Mouse (Mus musculus) stomach, embryonic 16.5 days (tissue): ENCODE measurements around the gene Ppm1b. TPM values are rescaled to one million over a fixed set of nuclear protein-coding genes. Genes with fewer than 3 reads are reported as not detected.

Source experiments
- ATAC-seq: fragments of 200-750 bp; cut with Nextera tagmentation; 2 replicates; pipeline ENCODE4 v1.8.0; 2017; ENCODE audit warnings: moderate number of reproducible peaks, moderate TSS enrichment; ENCODE audit not compliant: insufficient read depth, low FRiP score
- H3K27ac ChIP-seq: fragments of 300-500 bp; sonication (generic); 2 replicates; pipeline ENCODE4 v1.5.1; 2014; ENCODE audit warnings: low read length
- H3K27me3 ChIP-seq: fragments of 300-500 bp; sonication (generic); 2 replicates; pipeline ENCODE4 v1.6.1; 2014; ENCODE audit warnings: low read length, control low read depth, mixed read lengths; ENCODE audit not compliant: control insufficient read depth, insufficient read depth
- H3K36me3 ChIP-seq: fragments of 300-500 bp; sonication (generic); 2 replicates; pipeline ENCODE4 v1.6.1; 2014; ENCODE audit warnings: low read length; ENCODE audit not compliant: control insufficient read depth, insufficient read depth
- H3K4me1 ChIP-seq: fragments of 300-500 bp; sonication (generic); 2 replicates; pipeline ENCODE4 v1.6.1; 2014; ENCODE audit warnings: low read length, control low read depth, mixed read lengths; ENCODE audit not compliant: control insufficient read depth, insufficient read depth
- H3K4me2 ChIP-seq: fragments of 300-500 bp; sonication (generic); 2 replicates; pipeline ENCODE4 v1.6.1; 2014; ENCODE audit warnings: low read depth, low read length, mixed read lengths
- H3K4me3 ChIP-seq: fragments of 300-500 bp; sonication (generic); replicated peaks from 2 replicates; pipeline ENCODE4 v1.5.1; 2014; ENCODE audit warnings: mild to moderate bottlenecking, low read length
- H3K9ac ChIP-seq: fragments of 300-500 bp; sonication (generic); 2 replicates; pipeline ENCODE4 v1.6.1; 2014; ENCODE audit warnings: low read length
- H3K9me3 ChIP-seq: fragments of 300-500 bp; sonication (generic); replicated peaks from 2 replicates; pipeline ENCODE4 v1.6.1; 2016; ENCODE audit warnings: low read length, control low read depth; ENCODE audit not compliant: control insufficient read depth
- WGBS: fragments of 180-500 bp; shearing (Covaris S2); extraction: QIAGEN DNeasy Blood & Tissue Kit; methylation state at CpG from one replicate; pipeline ENCODE4 v1.1.7; 2014; 5-methylcytosine and 5-hydroxymethylcytosine counted together
- polyA plus RNA-seq: library from polyadenylated mRNA; unstranded; fragments of >200 nt; fragmentation: Nextera tagmentation; extraction: Ambion mirVana; gene quantifications from 2 replicates; pipeline ENCODE4 v1.2.1, GENCODE M21; 2015

Gene Ppm1b
- polyA plus RNA-seq, 1 experiment from 2014 or later: 56.1 TPM

GRCm38 (mm10) chr17:84953776-84954175, 2.8 kb upstream of the Ppm1b start:
- H3K4me2 ChIP-seq: no peak overlapping the region
- no peaks in the 10 kb centered on the region for H3K27me3 ChIP-seq
- no peaks in the 10 kb centered on the region for H3K9me3 ChIP-seq
- no peak overlapping the region for H3K4me3 ChIP-seq
- H3K9ac ChIP-seq: no peak overlapping the region
- no peaks in the 10 kb centered on the region for H3K36me3 ChIP-seq
- ATAC-seq: no peak
- H3K27ac ChIP-seq: no peak overlapping the region
- WGBS: 74% methylated on average over 5 of the region's 5 CpGs
- H3K4me1 ChIP-seq: 0 out of 2 replicates have a peak, but pooled peaks cover 6% of the 10 kb centered on the region

DNA sequence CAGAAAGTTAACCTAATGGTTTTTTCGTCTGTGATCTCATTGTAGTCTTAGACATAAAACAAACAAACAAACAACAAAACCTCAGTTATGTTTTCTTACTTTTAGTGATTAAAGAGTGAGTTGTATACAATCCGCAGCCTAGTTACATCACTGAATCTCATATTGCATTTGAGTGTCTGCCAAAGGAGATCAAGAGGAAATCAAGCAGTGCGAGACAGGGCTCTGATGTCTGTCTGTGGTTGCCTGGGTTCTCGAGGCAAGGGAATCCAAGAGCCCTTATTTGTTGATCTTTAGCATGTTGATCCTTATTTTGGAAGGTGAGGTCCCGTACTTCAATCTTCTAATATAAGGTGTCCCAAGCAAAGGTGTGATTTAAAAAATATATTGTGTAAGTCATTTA, 1.7 kb upstream of the Ppm1b start:
- Histone ChIP-seq H3K4me2 (no peak overlapping the region), H3K4me1 (peaks cover 13% of the 10 kb centered on the region), H3K9ac (no peak overlapping the region), H3K4me3 (no peak overlapping the region), H3K27ac (no peak overlapping the region), H3K36me3 (no peaks in the 10 kb centered on the region), H3K9me3 (no peaks in the 10 kb centered on the region), H3K27me3 (no peaks in the 10 kb centered on the region)
- WGBS: 85% methylated on average over 5 of the region's 5 CpGs
- ATAC-seq: no peak

DNA sequence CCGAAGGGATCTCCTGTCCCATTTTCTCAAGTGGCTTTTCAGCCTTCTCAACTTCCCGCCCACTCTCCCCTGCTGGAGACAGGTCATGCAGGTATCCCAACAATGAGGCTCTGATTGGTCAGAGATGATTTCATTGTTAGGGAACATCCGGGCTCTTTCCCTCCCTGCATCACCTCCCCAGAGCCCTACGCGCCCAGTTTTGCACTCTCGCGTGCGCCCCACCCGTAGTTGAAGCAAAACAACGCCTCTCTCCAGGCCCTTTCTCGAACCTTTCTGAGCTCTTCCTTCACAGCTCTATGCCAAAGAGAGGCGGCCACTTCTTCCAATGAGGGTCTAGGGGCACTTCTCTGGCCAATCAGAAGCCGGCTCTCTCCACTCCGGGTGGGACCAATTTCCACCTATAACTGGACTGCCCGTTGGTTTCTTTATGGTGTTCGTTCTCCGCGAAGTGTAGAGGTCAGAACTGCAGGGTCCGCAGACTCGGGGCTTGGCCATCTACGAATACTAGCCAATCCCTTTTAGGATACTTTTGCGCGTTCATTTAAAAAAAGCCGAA, 468 bp downstream of the Ppm1b start:
- WGBS: under 1% methylated on average over 24 of the region's 24 CpGs
- Histone ChIP-seq H3K9ac (peak overlapping the region; percentile 62), H3K4me1 (peaks cover 21% of the 10 kb centered on the region), H3K4me2 (peak overlapping the region; percentile 68), H3K27me3 (no peaks in the 10 kb centered on the region), H3K4me3 (peak overlapping the region; percentile 57), H3K36me3 (no peaks in the 10 kb centered on the region), H3K9me3 (no peaks in the 10 kb centered on the region), H3K27ac (peak overlapping the region; percentile 98)
- peak; percentile 87 for ATAC-seq

- WGBS: 0% methylated on average over 52 of the region's 55 CpGs
- ATAC-seq: peak; percentile 99
- no peaks in the 10 kb centered on the region for H3K27me3 ChIP-seq
Observed at GRCm38 (mm10) chr17:84957487-84958259, 1.1 kb downstream of the Ppm1b start.

DNA sequence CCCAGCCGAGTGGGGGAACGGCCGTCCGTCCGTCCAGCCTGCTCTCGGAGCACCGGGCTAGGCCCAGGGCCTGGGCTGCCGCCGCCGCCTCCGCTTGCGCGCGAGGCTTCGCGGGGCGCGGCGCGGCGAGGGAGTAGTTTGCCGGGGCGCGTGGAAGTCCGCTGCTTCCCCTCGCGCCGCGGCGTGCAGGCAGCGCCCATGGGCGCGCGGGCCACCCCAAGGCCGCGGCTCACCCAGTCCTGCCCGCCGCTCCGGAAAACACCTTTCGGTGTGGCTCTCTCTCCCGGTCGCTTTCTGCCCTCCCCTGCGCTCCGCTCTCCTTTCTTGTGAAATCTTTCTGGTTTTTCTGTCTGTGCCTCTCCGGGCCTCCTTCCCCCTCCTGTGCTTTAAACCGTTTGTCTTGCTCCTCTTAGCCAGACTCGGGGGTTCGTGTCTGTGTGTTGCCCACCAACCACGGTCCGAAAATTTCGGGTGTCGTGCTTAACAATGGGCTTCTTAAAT, 1.9 kb downstream of the Ppm1b start:
- no peaks in the 10 kb centered on the region for H3K36me3 ChIP-seq
- peaks cover 21% of the 10 kb centered on the region for H3K4me1 ChIP-seq
- ATAC-seq: no peak
- H3K4me3 ChIP-seq: peak overlapping the region; percentile 95
- peak overlapping the region; percentile 81 for H3K4me2 ChIP-seq
- H3K27ac ChIP-seq: peak overlapping the region; percentile 96
- H3K27me3 ChIP-seq: no peaks in the 10 kb centered on the region
- under 1% methylated on average over 52 of the region's 52 CpGs for WGBS
- peak overlapping the region; percentile 98 for H3K9ac ChIP-seq
- H3K9me3 ChIP-seq: no peaks in the 10 kb centered on the region

More at GRCm38 (mm10) chr17:84957487-84958259, 1.1 kb downstream of the Ppm1b start:
- peaks cover 21% of the 10 kb centered on the region for H3K4me1 ChIP-seq
- H3K9me3 ChIP-seq: no peaks in the 10 kb centered on the region
- no peaks in the 10 kb centered on the region for H3K36me3 ChIP-seq
- peak overlapping the region; percentile 98 for H3K9ac ChIP-seq
- H3K4me3 ChIP-seq: peak overlapping the region; percentile 95
- H3K4me2 ChIP-seq: peak overlapping the region; percentile 81; the same call in 1 of the 2 replicates
- peak overlapping the region; percentile 98 for H3K27ac ChIP-seq

GRCm38 (mm10) chr17:84958986-84959664, 2.6 kb downstream of the Ppm1b start:
- no peak overlapping the region for H3K27ac ChIP-seq
- H3K4me3 ChIP-seq: peak overlapping the region; percentile 95
- H3K36me3 ChIP-seq: no peaks in the 10 kb centered on the region
- no peaks in the 10 kb centered on the region for H3K27me3 ChIP-seq
- no peak for ATAC-seq
- no peaks in the 10 kb centered on the region for H3K9me3 ChIP-seq
- peak overlapping the region; percentile 81 for H3K4me2 ChIP-seq
- peaks cover 21% of the 10 kb centered on the region for H3K4me1 ChIP-seq
- WGBS: 21% methylated on average over 6 of the region's 6 CpGs
- no peak overlapping the region; the same call in 1 of the 2 replicates for H3K9ac ChIP-seq

DNA sequence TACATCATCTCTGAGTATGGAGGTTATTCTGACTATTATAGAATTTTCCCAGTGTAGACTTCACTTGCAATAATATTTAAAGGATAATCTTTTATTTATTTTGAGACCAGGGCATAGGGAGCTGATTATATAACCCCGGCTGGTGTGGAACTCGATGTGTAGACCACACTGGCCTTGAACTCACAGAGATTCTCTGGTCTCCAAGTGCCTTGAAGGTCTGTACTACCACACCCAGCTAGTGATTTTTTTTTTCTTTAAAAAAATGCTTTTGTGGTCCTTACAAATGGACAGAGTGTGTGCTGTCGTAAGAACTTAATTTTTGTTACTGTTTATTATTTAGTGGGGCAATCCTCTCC, 3.1 kb downstream of the Ppm1b start:
- 34% methylated on average over 3 of the region's 3 CpGs for WGBS
- H3K9ac ChIP-seq: no peak overlapping the region
- no peak overlapping the region for H3K27ac ChIP-seq
- ATAC-seq: no peak
- no peaks in the 10 kb centered on the region for H3K36me3 ChIP-seq
- peak overlapping the region; percentile 95 for H3K4me3 ChIP-seq
- H3K9me3 ChIP-seq: no peaks in the 10 kb centered on the region
- peaks cover 21% of the 10 kb centered on the region for H3K4me1 ChIP-seq
- H3K27me3 ChIP-seq: no peaks in the 10 kb centered on the region
- H3K4me2 ChIP-seq: peak overlapping the region; percentile 81

- Histone ChIP-seq H3K36me3 (peaks cover 3% of the 10 kb centered on the region; the same call in 1 of the 2 replicates), H3K9me3 (no peaks in the 10 kb centered on the region), H3K27ac (no peak overlapping the region), H3K4me2 (peak overlapping the region; percentile 81), H3K4me3 (no peak overlapping the region), H3K27me3 (no peaks in the 10 kb centered on the region), H3K4me1 (peaks cover 21% of the 10 kb centered on the region), H3K9ac (no peak overlapping the region)
- ATAC-seq: no peak
- WGBS: 68% methylated on average over 4 of the region's 4 CpGs
Observed at GRCm38 (mm10) chr17:84960136-84960535, 3.6 kb downstream of the Ppm1b start.

GRCm38 (mm10) chr17:84962046-84962445, 5.5 kb downstream of the Ppm1b start:
- Histone ChIP-seq H3K27ac (no peak overlapping the region), H3K4me2 (no peak overlapping the region), H3K4me3 (no peak overlapping the region), H3K36me3 (peaks cover 8% of the 10 kb centered on the region; the same call in 1 of the 2 replicates), H3K4me1 (peaks cover 15% of the 10 kb centered on the region), H3K9me3 (no peaks in the 10 kb centered on the region), H3K27me3 (no peaks in the 10 kb centered on the region), H3K9ac (no peak overlapping the region)
- 64% methylated on average over 4 of the region's 4 CpGs for WGBS
- no peak for ATAC-seq
